Mouse (Mus musculus) forebrain, embryonic 12.5 days (tissue): ENCODE measurements around the gene Zfyve19. TPM values are rescaled to one million over a fixed set of nuclear protein-coding genes. Genes with fewer than 3 reads are reported as not detected.

Source experiments
- polyA plus RNA-seq: library from polyadenylated mRNA; unstranded; fragments of >200 nt; fragmentation: Nextera tagmentation; extraction: Ambion mirVana; gene quantifications from 2 replicates; pipeline ENCODE4 v1.2.1, GENCODE M21; 2016

Gene Zfyve19
- polyA plus RNA-seq, 1 experiment from 2014 or later = 51.1 TPM

Other genes with a start within 250 kb of the Zfyve19 start
- gene Ccdc32, start 179.2 kb upstream of the Zfyve19 start, polyA plus RNA-seq = 25.3 and 26.4 TPM in 2 replicates
- gene Rpusd2, start 173.8 kb upstream of the Zfyve19 start, polyA plus RNA-seq = 7.0 and 7.7 TPM in 2 replicates
- gene Knl1, start 161.5 kb upstream of the Zfyve19 start, polyA plus RNA-seq = 71.0 and 84.4 TPM in 2 replicates
- gene Rad51, start 95.8 kb upstream of the Zfyve19 start, polyA plus RNA-seq = 66.5 and 67.6 TPM in 2 replicates
- gene Rmdn3, start 51.6 kb upstream of the Zfyve19 start, polyA plus RNA-seq = 43.6 and 48.7 TPM in 2 replicates
- 2.2 and 2.3 TPM in 2 replicates for gene Gchfr, start 40.8 kb upstream of the Zfyve19 start, polyA plus RNA-seq
- gene Gm14137, start 34.1 kb upstream of the Zfyve19 start, polyA plus RNA-seq = 1.0 and 1.5 TPM in 2 replicates
- gene Dnajc17, start 178 bp downstream of the Zfyve19 start, polyA plus RNA-seq = 26.0 and 26.7 TPM in 2 replicates
- not detected in 2 replicates for gene Ppp1r14d, start 21.3 kb downstream of the Zfyve19 start, polyA plus RNA-seq
- gene Spint1, start 28.7 kb downstream of the Zfyve19 start, polyA plus RNA-seq = 2.0 and 2.1 TPM in 2 replicates
- 3.7 and 3.9 TPM in 2 replicates for gene Rhov, start 62.7 kb downstream of the Zfyve19 start, polyA plus RNA-seq
- 25.5 and 27.4 TPM in 2 replicates for gene Vps18, start 80.1 kb downstream of the Zfyve19 start, polyA plus RNA-seq
- 3.5 and 3.8 TPM in 2 replicates for gene Dll4, start 117.2 kb downstream of the Zfyve19 start, polyA plus RNA-seq
- 2.4 and 2.7 TPM in 2 replicates for gene Chac1, start 142.6 kb downstream of the Zfyve19 start, polyA plus RNA-seq